Mouse (Mus musculus): ENCODE data around the gene Ugt1a2. TPM values are rescaled to one million over a fixed set of nuclear protein-coding genes. Genes with fewer than 3 reads are reported as not detected.

Gene Ugt1a2
- polyA plus RNA-seq, 1 experiment from 2014 or later: not detected

DNA sequence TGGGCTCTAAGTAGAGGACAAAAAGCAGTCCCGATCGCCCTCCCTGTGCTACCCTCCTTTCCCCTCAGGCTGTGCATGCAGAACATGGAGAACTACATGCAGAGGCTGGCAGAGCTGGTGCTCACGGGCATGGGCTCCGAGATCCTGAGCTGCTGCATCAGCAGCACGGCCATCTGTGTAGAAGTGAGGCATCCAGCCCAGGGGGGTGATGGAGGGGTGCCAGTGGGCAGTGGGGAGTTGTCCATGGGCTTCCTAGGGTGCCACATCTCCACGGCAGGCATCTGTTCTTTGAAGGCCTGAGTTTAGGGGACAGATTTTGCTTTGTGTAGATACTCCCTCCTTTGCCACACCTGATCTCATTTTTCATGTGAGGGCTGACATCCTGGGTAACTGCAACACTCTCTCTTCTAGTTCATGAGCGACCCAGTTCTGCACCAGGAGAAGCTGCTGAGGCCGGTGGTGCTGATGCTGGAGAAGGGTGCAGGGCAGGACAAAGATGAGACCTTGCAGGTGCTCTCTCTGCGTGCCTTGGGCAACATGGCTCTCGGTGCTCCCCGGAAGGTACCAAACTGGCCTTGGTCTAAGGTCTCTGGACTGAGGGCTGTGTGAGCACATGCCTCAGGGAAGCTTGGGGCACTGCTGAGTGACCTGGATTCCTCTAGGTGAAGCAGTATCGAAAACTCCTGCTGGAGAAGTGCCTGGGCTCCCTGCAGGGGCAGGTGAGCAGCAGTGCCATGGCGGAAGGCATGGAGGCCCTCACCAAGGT, 55.8 kb downstream of the Ugt1a2 start:
- 71% methylated on average over 13 of the region's 13 CpGs for WGBS (ENCODE audit: insufficient replicate concordance)
- Histone ChIP-seq H3K4me1 (ENCODE audit: insufficient read depth) (peaks cover 50% of the 10 kb centered on the region), H3K36me3 (replicated peaks; ENCODE audit: insufficient read depth, low read length) (peaks cover 1% of the 10 kb centered on the region; the same call in 1 of the 2 replicates), H3K27me3 (ENCODE audit: insufficient read depth, low read length) (no peaks in the 10 kb centered on the region), H3K9ac (replicated peaks) (no peak overlapping the region), H3K4me2 (ENCODE audit: low read depth, low read length) (no peak overlapping the region), H3K27ac (ENCODE audit: low read depth) (no peak overlapping the region), H3K9me3 (ENCODE audit: low read length) (0 out of 2 replicates have a peak, but pooled peaks cover 2% of the 10 kb centered on the region), H3K4me3 (ENCODE audit: low read depth, low read length) (no peak overlapping the region)
- TF ChIP-seq CTCF (IDR thresholded peaks at IDR 0.05; ENCODE audit: low read depth) (no peak), EP300 (IDR thresholded peaks at IDR 0.05; ENCODE audit: low read depth) (no peak)
- ATAC-seq: no peak
- no peak for DNase-seq

DNA sequence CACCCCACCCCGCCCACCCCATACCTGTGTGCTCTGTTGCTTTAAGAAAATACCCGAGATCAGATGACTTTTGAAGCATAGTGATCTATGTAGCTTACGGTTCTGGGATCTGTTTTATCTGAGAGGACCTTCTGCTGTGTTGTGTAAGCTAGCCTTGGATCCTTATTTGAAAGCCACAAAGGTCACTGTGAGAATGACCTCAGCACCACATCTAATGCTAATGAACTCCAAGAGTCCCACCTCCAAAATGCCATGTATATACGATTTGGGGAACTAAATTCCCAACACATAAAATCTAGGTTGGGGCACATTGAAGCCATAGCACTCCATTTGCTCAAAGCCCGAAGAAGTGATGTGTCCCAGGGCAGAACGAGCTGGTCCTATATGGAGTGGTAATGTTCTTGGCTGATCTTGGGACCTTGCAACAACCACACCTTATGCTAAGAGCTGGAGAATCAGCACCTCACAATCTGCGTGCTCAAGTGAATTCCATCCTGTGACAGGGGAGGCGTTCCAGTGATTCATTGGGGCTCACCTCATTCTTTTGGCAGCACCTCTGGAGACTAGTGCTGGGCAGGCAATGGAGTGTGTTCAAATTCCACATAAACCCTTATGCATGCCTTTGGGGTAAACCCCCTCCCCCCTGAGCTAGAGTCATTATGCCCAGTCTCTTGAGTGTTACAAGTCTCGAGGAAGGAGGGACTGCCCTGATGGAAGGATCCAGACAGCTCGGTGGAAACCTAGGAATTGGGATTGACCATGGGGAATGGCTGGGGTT, 56.7 kb downstream of the Ugt1a2 start:
- H3K27me3 ChIP-seq (ENCODE audit: insufficient read depth, low read length): no peaks in the 10 kb centered on the region
- no peak overlapping the region for H3K9ac ChIP-seq (replicated peaks)
- no peak overlapping the region for H3K4me2 ChIP-seq (ENCODE audit: low read depth, low read length)
- peaks cover 10% of the 10 kb centered on the region for H3K36me3 ChIP-seq (replicated peaks; ENCODE audit: insufficient read depth, low read length)
- ATAC-seq (no peak), DNase-seq (no peak)
- TF ChIP-seq CTCF (IDR thresholded peaks at IDR 0.05; ENCODE audit: low read depth) (no peak), EP300 (IDR thresholded peaks at IDR 0.05; ENCODE audit: low read depth) (no peak)
- no peak overlapping the region for H3K27ac ChIP-seq (ENCODE audit: low read depth)
- 0 out of 2 replicates have a peak, but pooled peaks cover 2% of the 10 kb centered on the region for H3K9me3 ChIP-seq (ENCODE audit: low read length)
- H3K4me1 ChIP-seq (ENCODE audit: insufficient read depth): peaks cover 59% of the 10 kb centered on the region
- 71% methylated on average over 10 of the region's 10 CpGs for WGBS (ENCODE audit: insufficient replicate concordance)
- no peak overlapping the region for H3K4me3 ChIP-seq (ENCODE audit: low read depth, low read length)

DNA sequence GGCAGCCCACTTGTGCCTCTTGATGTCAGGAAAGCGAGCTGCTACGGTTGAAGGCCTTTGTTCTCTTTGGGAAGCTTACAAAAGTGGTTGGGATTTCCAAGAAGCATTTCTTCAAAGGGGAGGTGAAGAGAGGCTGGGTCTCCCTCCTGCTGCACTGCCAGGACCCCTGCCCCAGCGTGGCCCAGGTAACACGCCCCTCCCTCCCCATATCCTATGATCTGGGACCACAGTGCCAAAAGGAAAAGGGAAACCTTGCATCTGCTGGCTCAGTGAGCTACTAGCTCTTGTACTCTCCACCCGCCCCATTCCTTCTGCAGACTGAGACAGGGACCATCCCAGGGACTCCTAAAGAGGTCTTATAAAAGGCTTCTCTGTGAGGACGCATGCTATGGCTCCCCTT, 57.3 kb downstream of the Ugt1a2 start:
- H3K4me3 ChIP-seq (ENCODE audit: low read depth, low read length): no peak overlapping the region
- WGBS (ENCODE audit: insufficient replicate concordance): 75% methylated on average over 6 of the region's 6 CpGs
- no peak overlapping the region for H3K9ac ChIP-seq (replicated peaks)

DNA sequence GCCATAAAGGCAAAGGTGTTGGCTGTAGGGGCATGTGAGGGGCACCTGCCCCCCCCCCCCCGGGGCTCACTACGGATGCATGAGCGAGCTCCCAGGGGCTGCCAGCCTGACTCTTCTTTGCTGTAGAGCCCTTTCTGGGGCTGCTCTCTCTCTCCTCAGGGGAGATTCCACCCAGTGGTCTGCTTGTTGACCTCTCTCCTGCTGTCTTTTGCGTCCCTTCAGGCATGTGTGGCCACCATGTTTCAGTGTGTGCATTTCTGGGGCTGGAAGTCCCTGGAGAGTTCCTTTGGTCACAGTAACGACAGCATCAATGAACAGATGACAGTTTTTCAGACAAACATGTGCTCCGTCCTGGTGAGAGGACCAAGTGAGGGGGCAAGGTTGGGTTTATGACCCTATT, 58.0 kb downstream of the Ugt1a2 start:
- no peaks in the 10 kb centered on the region for H3K9me3 ChIP-seq (ENCODE audit: low read length)
- no peak overlapping the region for H3K9ac ChIP-seq (replicated peaks)
- WGBS (ENCODE audit: insufficient replicate concordance): 60% methylated on average over 6 of the region's 6 CpGs
- no peak overlapping the region for H3K27ac ChIP-seq (ENCODE audit: low read depth)
- H3K4me2 ChIP-seq (ENCODE audit: low read depth, low read length): no peak overlapping the region
- no peak for TF ChIP-seq CTCF (IDR thresholded peaks at IDR 0.05; ENCODE audit: low read depth)
- TF ChIP-seq EP300 (IDR thresholded peaks at IDR 0.05; ENCODE audit: low read depth): no peak
- no peaks in the 10 kb centered on the region for H3K27me3 ChIP-seq (ENCODE audit: insufficient read depth, low read length)
- H3K4me3 ChIP-seq (ENCODE audit: low read depth, low read length): no peak overlapping the region
- no peak for ATAC-seq
- DNase-seq: no peak
- H3K4me1 ChIP-seq (ENCODE audit: insufficient read depth): peaks cover 60% of the 10 kb centered on the region
- H3K36me3 ChIP-seq (replicated peaks; ENCODE audit: insufficient read depth, low read length): peaks cover 23% of the 10 kb centered on the region

More for the DNA sequence above, 57.3 kb downstream of the Ugt1a2 start:
- H3K4me1 ChIP-seq (ENCODE audit: insufficient read depth): peaks cover 65% of the 10 kb centered on the region
- no peak overlapping the region for H3K27ac ChIP-seq (ENCODE audit: low read depth)
- TF ChIP-seq EP300 (IDR thresholded peaks at IDR 0.05; ENCODE audit: low read depth) (no peak), CTCF (IDR thresholded peaks at IDR 0.05; ENCODE audit: low read depth) (no peak)
- peaks cover 16% of the 10 kb centered on the region for H3K36me3 ChIP-seq (replicated peaks; ENCODE audit: insufficient read depth, low read length)
- H3K27me3 ChIP-seq (ENCODE audit: insufficient read depth, low read length): no peaks in the 10 kb centered on the region
- DNase-seq (no peak), ATAC-seq (no peak)
- H3K4me2 ChIP-seq (ENCODE audit: low read depth, low read length): no peak overlapping the region
- no peaks in the 10 kb centered on the region for H3K9me3 ChIP-seq (ENCODE audit: low read length)

DNA sequence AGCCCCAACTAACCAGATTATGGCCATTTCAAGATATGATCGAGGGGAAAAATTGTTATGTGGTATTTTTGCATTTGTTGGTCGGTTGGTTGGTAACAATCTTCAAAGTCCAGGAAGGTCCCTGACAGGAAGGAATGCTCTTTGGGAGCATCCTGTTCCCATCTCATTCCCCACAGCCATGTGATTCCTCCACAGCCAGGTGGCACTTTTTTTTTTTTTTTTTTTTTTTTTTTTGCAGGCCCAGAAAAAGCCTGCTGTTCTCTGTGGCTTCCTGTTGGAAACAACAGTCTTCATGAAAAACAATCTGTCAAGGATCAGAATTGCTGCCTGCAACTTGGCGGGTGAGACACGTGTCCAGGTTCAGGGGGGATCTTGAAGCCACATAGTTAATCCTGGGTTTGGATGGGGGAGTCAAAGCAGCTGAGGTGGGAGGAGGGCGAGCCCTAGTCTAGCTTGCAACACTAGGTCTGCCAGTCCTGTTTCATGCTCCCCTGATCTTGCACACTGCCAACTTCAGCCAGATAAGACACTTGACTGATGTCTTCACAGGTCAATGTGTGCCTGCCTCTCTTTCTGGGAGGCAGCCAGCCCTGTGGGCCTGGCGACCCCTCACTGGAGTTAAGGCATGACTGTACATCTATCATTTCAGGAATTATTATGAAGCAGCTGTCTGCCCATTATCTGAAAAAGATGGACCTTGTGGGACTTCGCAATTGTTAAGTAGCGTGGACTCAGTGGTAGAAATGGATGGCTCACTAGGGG, 58.7 kb downstream of the Ugt1a2 start:
- H3K9me3 ChIP-seq (ENCODE audit: low read length): no peaks in the 10 kb centered on the region
- TF ChIP-seq CTCF (IDR thresholded peaks at IDR 0.05; ENCODE audit: low read depth) (no peak), EP300 (IDR thresholded peaks at IDR 0.05; ENCODE audit: low read depth) (no peak)
- H3K27ac ChIP-seq (ENCODE audit: low read depth): peak overlapping the region; percentile 53
- peaks cover 30% of the 10 kb centered on the region for H3K36me3 ChIP-seq (replicated peaks; ENCODE audit: insufficient read depth, low read length)
- no peak for ATAC-seq
- H3K4me2 ChIP-seq (ENCODE audit: low read depth, low read length): no peak overlapping the region
- no peak overlapping the region for H3K4me3 ChIP-seq (ENCODE audit: low read depth, low read length)
- peaks cover 54% of the 10 kb centered on the region for H3K4me1 ChIP-seq (ENCODE audit: insufficient read depth)
- 60% methylated on average over 8 of the region's 8 CpGs for WGBS (ENCODE audit: insufficient replicate concordance)
- no peak for DNase-seq
- H3K27me3 ChIP-seq (ENCODE audit: insufficient read depth, low read length): no peaks in the 10 kb centered on the region
- H3K9ac ChIP-seq (replicated peaks): 0 out of 2 replicates have a peak overlapping the region, but pooled peaks have one; percentile 1

Data from liver, postnatal 0 days (tissue).